Mouse (Mus musculus) spleen, adult 2 months (tissue): ENCODE measurements around the gene Xab2.

Experiments
- CTCF ChIP-seq: fragments of 200-500 bp; IDR thresholded peaks from 2 replicates; pipeline ENCODE4 v1.5.1; 2011; ENCODE audit warnings: mild to moderate bottlenecking, inconsistent platforms; ENCODE audit not compliant: insufficient read depth, insufficient read length, insufficient replicate concordance; ENCODE audit errors: extremely low read depth
- POLR2A ChIP-seq: fragments of 200-500 bp; IDR thresholded peaks from 2 replicates; pipeline ENCODE4 v1.6.1; 2011; ENCODE audit warnings: low read depth, low read length, inconsistent platforms

- TF ChIP-seq POLR2A (no peak), CTCF (no peak)
Observed at GRCm38 (mm10) chr8:3600401-3600800, 20.7 kb downstream of the Xab2 start.
